Mouse (Mus musculus): ENCODE data around the gene Crisp1.

GRCm38 (mm10) chr17:40285435-40285834, 33.6 kb downstream of the Crisp1 start:
- TF ChIP-seq POLR2A (IDR thresholded peaks at IDR 0.05; ENCODE audit: low read depth, low read length) = no peak
- TF ChIP-seq CTCF (IDR thresholded peaks at IDR 0.05; ENCODE audit: borderline replicate concordance, insufficient read depth, low read length) = no peak
